Mouse (Mus musculus): ENCODE data around the gene Zfp688.
"Not testable (repeated sequence)": the region's sequence is repeated elsewhere in the genome, so short reads cannot be mapped to it uniquely, and the experiment has no call there.

- not testable (repeated sequence) for TF ChIP-seq POLR2A, CTCF (IDR thresholded peaks at IDR 0.05; ENCODE audit: insufficient read depth, low read depth, low read length)
These were observed 17.8 kb downstream of the Zfp688 start for GRCm38 (mm10) chr7:127404101-127404500.
